Mouse (Mus musculus) layer of hippocampus, adult 6 months (tissue): ENCODE results near the gene Mybbp1a. TPM values are rescaled to one million over a fixed set of nuclear protein-coding genes. Genes with fewer than 3 reads are reported as not detected.

Experiments used
- long read RNA-seq, 2 experiments: library from polyadenylated mRNA; unstranded; transcript quantifications; one replicate each; pipeline ENCODE4 v2.0.0; 2019 to 2020
- polyA plus RNA-seq: library from polyadenylated mRNA; unstranded; fragments of <200 nt; fragmentation: Nextera tagmentation; gene quantifications from 2 replicates; pipeline ENCODE4 v1.2.3, GENCODE M21; 2021

The Mybbp1a gene
- polyA plus RNA-seq, result 9.0 and 9.3 TPM in 2 replicates
- long read RNA-seq, experiment 1, full-length matches to known transcripts, result 6 of 22 reads
- long read RNA-seq, experiment 1, partial matches to known transcripts, result 15 of 22 reads
- long read RNA-seq, experiment 1, other reads (novel, unspliced or antisense), result 1 of 22 reads
- long read RNA-seq, experiment 2, full-length matches to known transcripts, result 89 of 114 reads
- long read RNA-seq, experiment 2, partial matches to known transcripts, result 14 of 114 reads
- long read RNA-seq, experiment 2, other reads (novel, unspliced or antisense), result 11 of 114 reads

DNA sequence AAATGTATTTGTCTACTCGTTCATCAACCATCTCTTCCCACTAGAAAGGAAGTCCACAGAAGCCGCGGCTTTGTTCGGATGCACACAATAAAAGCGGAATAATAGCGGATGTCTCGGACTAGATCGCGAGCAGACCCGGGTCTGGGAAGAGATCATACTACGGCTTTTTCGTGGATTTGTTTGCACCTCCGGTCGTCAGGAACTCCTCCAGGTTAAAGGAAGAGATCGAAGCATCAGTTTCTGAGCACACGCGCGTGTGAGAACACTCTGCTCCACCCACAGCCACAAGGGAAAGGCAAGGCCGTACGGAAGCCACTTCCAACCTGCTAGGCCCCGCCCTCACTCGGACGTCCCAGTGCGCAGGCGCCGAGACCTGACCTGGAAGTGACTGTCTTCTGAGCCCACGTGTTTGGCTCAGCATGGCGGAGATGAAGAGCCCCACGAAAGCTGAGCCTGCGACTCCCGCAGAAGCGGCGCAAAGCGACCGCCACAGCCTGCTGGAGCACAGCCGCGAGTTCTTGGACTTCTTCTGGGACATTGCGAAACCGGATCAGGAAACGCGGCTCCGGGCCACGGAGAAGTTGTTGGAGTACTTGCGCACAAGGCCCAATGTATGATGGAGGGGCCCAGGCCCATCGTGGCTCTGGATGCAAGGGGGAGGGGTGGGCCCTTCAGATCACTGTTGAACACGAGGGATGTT lies at the start of gene Mybbp1a:
Gene Mybbp1a, plus strand, starts transcription at position 391 of the 700 bp plus-strand sequence.

DNA sequence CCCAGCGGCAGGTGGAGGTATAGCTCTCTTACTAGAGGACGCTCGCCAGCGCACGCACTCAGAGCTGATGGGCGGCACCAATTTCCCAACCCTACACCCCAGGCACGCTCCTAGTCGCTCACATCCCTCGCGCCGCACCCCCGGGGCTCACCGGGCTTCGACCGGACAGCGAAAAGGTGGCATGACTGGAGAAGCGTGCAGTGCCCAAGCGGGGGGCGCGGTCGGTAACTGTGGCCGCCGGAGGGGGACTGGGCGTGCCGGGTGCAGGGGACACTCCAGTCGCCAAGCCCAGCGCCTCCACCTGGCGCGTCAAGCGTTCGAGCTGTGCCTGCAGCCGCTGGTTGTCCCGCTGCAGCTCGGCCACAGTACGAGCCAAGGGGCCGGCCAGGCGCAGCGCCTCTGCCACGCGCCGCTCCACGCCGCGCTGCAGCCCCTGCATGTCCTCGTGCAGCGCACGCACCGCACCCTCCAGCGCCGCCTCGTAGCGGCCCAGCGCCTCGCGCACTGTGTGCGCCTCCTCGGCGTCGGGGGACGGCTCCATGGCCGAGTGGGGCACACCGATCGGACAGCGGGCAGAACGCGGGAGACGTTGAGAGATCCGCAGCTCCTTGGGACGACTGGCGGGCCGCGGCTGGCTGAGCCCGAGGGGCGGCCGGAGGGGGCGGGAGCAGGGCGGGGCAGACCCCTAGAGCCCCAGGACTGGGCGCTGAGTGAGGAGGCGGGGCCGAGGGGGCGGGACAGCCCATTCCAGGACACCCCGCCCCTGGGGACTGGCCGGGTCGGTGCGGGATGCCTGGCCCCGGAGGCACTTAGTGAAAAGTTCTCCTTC lies 29.8 kb upstream of the Mybbp1a start, which contains the start of gene Smtnl2:
Gene Smtnl2, minus strand, starts transcription at position 621 of the 829 bp plus-strand sequence.

DNA sequence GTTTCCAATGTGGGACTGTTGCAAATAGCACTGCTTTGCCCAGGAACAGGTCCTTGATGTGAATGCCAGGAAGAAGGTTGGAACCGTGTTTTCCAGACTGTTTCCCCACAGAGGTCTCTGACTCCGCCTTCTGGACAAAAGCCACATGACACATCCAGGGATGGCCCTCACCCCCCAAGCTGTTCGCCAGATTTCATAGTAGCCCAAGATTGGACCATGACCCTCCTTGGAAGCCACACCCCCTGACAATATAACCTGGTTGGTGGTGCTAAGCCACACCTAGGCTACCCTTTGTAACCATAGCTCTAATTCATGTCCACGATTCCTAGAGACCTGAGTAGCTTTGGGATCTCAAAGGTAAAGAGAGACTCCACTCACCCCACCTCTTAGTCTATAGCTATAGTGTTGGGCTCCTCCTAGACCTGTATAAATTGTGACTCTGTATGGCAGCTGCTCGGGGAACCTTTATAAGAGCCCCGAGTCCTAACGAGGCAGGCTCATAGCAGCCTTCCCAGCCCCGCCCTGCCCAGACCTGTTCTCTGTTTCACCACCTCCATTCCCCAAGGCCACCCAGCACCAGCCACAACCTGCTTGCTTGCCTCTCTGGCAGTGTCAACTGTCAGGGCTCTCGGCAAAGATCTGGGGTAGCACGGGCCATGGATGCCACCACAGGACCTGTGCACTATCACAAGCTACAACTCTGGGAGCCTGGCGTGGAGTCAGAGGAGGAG lies 6.0 kb upstream of the Mybbp1a start, which contains the start of gene Ggt6:
Gene Ggt6, plus strand, starts transcription at position 564 of the 731 bp plus-strand sequence.

GRCm38 (mm10) chr11:72489881-72490301 lies 48.7 kb downstream of the Mybbp1a start, which contains the start of gene Spns2:
Gene Spns2 (minus strand): TSS chr11:72489904.

Other genes with a start within 250 kb of the Mybbp1a start
- gene Gm43951, start 234.5 kb upstream of the Mybbp1a start, polyA plus RNA-seq, result 0.05 and 0.08 TPM in 2 replicates
- gene 4933427D14Rik, start 233.9 kb upstream of the Mybbp1a start, polyA plus RNA-seq, result 2.5 and 3.0 TPM in 2 replicates
- gene Txndc17, start 233.8 kb upstream of the Mybbp1a start, polyA plus RNA-seq, result 142 and 143 TPM in 2 replicates
- gene Med31, start 225.8 kb upstream of the Mybbp1a start, polyA plus RNA-seq, result 30.2 and 32.5 TPM in 2 replicates
- gene Slc13a5, start 174.1 kb upstream of the Mybbp1a start, polyA plus RNA-seq, result 5.8 and 8.2 TPM in 2 replicates
- 10.8 and 14.8 TPM in 2 replicates for gene Xaf1, start 139.7 kb upstream of the Mybbp1a start, polyA plus RNA-seq
- not detected in 2 replicates for gene Fbxo39, start 126.9 kb upstream of the Mybbp1a start, polyA plus RNA-seq
- gene Tekt1, start 78.9 kb upstream of the Mybbp1a start, polyA plus RNA-seq, result 6.6 and 11.4 TPM in 2 replicates
- gene Smtnl2, start 29.6 kb upstream of the Mybbp1a start, polyA plus RNA-seq, result 0.80 and 1.1 TPM in 2 replicates
- 0.16 and 0.21 TPM in 2 replicates for gene Ggt6, start 5.8 kb upstream of the Mybbp1a start, polyA plus RNA-seq
- gene Spns2, start 48.5 kb downstream of the Mybbp1a start, polyA plus RNA-seq, result 5.6 and 5.7 TPM in 2 replicates
- gene Spns3, start 109.2 kb downstream of the Mybbp1a start, polyA plus RNA-seq, result 0.24 and 0.30 TPM in 2 replicates
- 17.5 and 18.2 TPM in 2 replicates for gene Ube2g1, start 165.9 kb downstream of the Mybbp1a start, polyA plus RNA-seq
- 11.3 and 11.8 TPM in 2 replicates for gene Ankfy1, start 248.7 kb downstream of the Mybbp1a start, polyA plus RNA-seq